Mouse (Mus musculus): ENCODE data around the gene Gm13288. TPM values are rescaled to one million over a fixed set of nuclear protein-coding genes. Genes with fewer than 3 reads are reported as not detected.

Gene Gm13288
- polyA plus RNA-seq, 1 experiment, result not detected

GRCm38 (mm10) chr4:88840058-88840457 lies 34.7 kb downstream of the Gm13288 start:
- no peak for DNase-seq (ENCODE audit: low read depth)
- TF ChIP-seq POLR2A (IDR thresholded peaks at IDR 0.05; ENCODE audit: borderline replicate concordance, extremely low read depth, insufficient read depth, insufficient read length, poor library complexity, severe bottlenecking) (no peak), CTCF (IDR thresholded peaks at IDR 0.05; ENCODE audit: borderline replicate concordance, extremely low read depth, insufficient read depth, insufficient read length) (no peak)

GRCm38 (mm10) chr4:88841438-88841911 lies 36.1 kb downstream of the Gm13288 start, which contains the start of gene Ifna4:
TSS of gene Ifna4 (plus strand) at chr4:88841861.
- TF ChIP-seq CTCF (IDR thresholded peaks at IDR 0.05; ENCODE audit: borderline replicate concordance, extremely low read depth, insufficient read depth, insufficient read length), result no peak
- no peak for TF ChIP-seq POLR2A (IDR thresholded peaks at IDR 0.05; ENCODE audit: borderline replicate concordance, extremely low read depth, insufficient read depth, insufficient read length, poor library complexity, severe bottlenecking)

GRCm38 (mm10) chr4:88845334-88845733 lies 40.0 kb downstream of the Gm13288 start:
- TF ChIP-seq POLR2A (IDR thresholded peaks at IDR 0.05; ENCODE audit: borderline replicate concordance, extremely low read depth, insufficient read depth, insufficient read length, poor library complexity, severe bottlenecking), result no peak
- peak; percentile 6; the same call in 1 of the 2 replicates for TF ChIP-seq CTCF (IDR thresholded peaks at IDR 0.05; ENCODE audit: borderline replicate concordance, extremely low read depth, insufficient read depth, insufficient read length)
- DNase-seq (ENCODE audit: low read depth), result no peak

More at GRCm38 (mm10) chr4:88841438-88841911, 36.1 kb downstream of the Gm13288 start, which contains the start of gene Ifna4:
- DNase-seq (ENCODE audit: low read depth), result no peak

- TF ChIP-seq POLR2A (IDR thresholded peaks at IDR 0.05; ENCODE audit: borderline replicate concordance, extremely low read depth, insufficient read depth, insufficient read length, poor library complexity, severe bottlenecking) (no peak), CTCF (IDR thresholded peaks at IDR 0.05; ENCODE audit: borderline replicate concordance, extremely low read depth, insufficient read depth, insufficient read length) (no peak)
- DNase-seq (ENCODE audit: low read depth), result no peak
Measured at GRCm38 (mm10) chr4:88849698-88850097, 44.4 kb downstream of the Gm13288 start, which contains the start of gene Ifna1. TSS of gene Ifna1 (plus strand) at chr4:88850087.

GRCm38 (mm10) chr4:88851026-88851763 lies 45.9 kb downstream of the Gm13288 start:
- TF ChIP-seq POLR2A (IDR thresholded peaks at IDR 0.05; ENCODE audit: borderline replicate concordance, extremely low read depth, insufficient read depth, insufficient read length, poor library complexity, severe bottlenecking) (no peak), CTCF (IDR thresholded peaks at IDR 0.05; ENCODE audit: borderline replicate concordance, extremely low read depth, insufficient read depth, insufficient read length) (no peak)
- peak; percentile 83 for DNase-seq (ENCODE audit: low read depth)

Other genes with a start within 250 kb of the Gm13288 start
- not detected in 2 replicates for gene Ifna15, start 247.3 kb upstream of the Gm13288 start, polyA plus RNA-seq (2012; rRNA removed)
- gene Ifna14, start 233.7 kb upstream of the Gm13288 start, polyA plus RNA-seq (2012; rRNA removed), result not detected in 2 replicates
- not detected in 2 replicates for gene Ifna9, start 213.1 kb upstream of the Gm13288 start, polyA plus RNA-seq (2012; rRNA removed)
- gene Ifna12, start 202.2 kb upstream of the Gm13288 start, polyA plus RNA-seq (2012; rRNA removed), result not detected in 2 replicates
- not detected in 2 replicates for gene C87499, start 171.1 kb upstream of the Gm13288 start, polyA plus RNA-seq (2012; rRNA removed)
- not detected in 2 replicates for gene Ifna13, start 161.1 kb upstream of the Gm13288 start, polyA plus RNA-seq (2012; rRNA removed)
- not detected in 2 replicates for gene Ifna16, start 128.6 kb upstream of the Gm13288 start, polyA plus RNA-seq (2012; rRNA removed)
- not detected in 2 replicates for gene Ifna2, start 121.6 kb upstream of the Gm13288 start, polyA plus RNA-seq (2012; rRNA removed)
- gene Ifnab, start 114.2 kb upstream of the Gm13288 start, polyA plus RNA-seq (2012; rRNA removed), result not detected in 2 replicates
- gene Gm26566, start 83.7 kb upstream of the Gm13288 start, polyA plus RNA-seq (2012; rRNA removed), result 1.2 and 2.4 TPM in 2 replicates
- gene Klhl9, start 83.1 kb upstream of the Gm13288 start, polyA plus RNA-seq (2012; rRNA removed), result 45.5 and 69.0 TPM in 2 replicates
- gene Gm13271, start 50.7 kb upstream of the Gm13288 start, polyA plus RNA-seq (2012; rRNA removed), result not detected in 2 replicates
- not detected in 2 replicates for gene Gm13283, start 45.4 kb upstream of the Gm13288 start, polyA plus RNA-seq (2012; rRNA removed)
- not detected in 2 replicates for gene Gm13290, start 31.7 kb upstream of the Gm13288 start, polyA plus RNA-seq (2012; rRNA removed)
- not detected in 2 replicates for gene Gm13289, start 28.6 kb upstream of the Gm13288 start, polyA plus RNA-seq (2012; rRNA removed)
- 0.11 TPM in 1 of 2 replicates, not detected in the other for gene Gm13272, start 25.7 kb upstream of the Gm13288 start, polyA plus RNA-seq (2012; rRNA removed)
- gene Ifnz, start 23.4 kb upstream of the Gm13288 start, polyA plus RNA-seq (2012; rRNA removed), result not detected in 2 replicates
- gene Gm13276, start 19.8 kb upstream of the Gm13288 start, polyA plus RNA-seq (2012; rRNA removed), result not detected in 2 replicates
- gene Gm13277, start 16.9 kb upstream of the Gm13288 start, polyA plus RNA-seq (2012; rRNA removed), result not detected in 2 replicates
- gene Gm13278, start 14.0 kb upstream of the Gm13288 start, polyA plus RNA-seq (2012; rRNA removed), result not detected in 2 replicates
- not detected in 2 replicates for gene Gm13275, start 11.0 kb upstream of the Gm13288 start, polyA plus RNA-seq (2012; rRNA removed)
- gene Gm13279, start 8.1 kb upstream of the Gm13288 start, polyA plus RNA-seq (2012; rRNA removed), result not detected in 2 replicates
- gene Gm13285, start 5.9 kb upstream of the Gm13288 start, polyA plus RNA-seq (2012; rRNA removed), result not detected in 2 replicates
- not detected in 2 replicates for gene Gm13287, start 2.3 kb upstream of the Gm13288 start, polyA plus RNA-seq (2012; rRNA removed)
- gene Ifna7, start 10.7 kb downstream of the Gm13288 start, polyA plus RNA-seq (2012; rRNA removed), result 0.15 TPM in 1 of 2 replicates, not detected in the other
- gene Ifna11, start 14.4 kb downstream of the Gm13288 start, polyA plus RNA-seq (2012; rRNA removed), result not detected in 2 replicates
- not detected in 2 replicates for gene Ifna6, start 21.9 kb downstream of the Gm13288 start, polyA plus RNA-seq (2012; rRNA removed)
- not detected in 2 replicates for gene Ifna5, start 30.0 kb downstream of the Gm13288 start, polyA plus RNA-seq (2012; rRNA removed)
- gene Ifna4, start 36.3 kb downstream of the Gm13288 start, polyA plus RNA-seq (2012; rRNA removed), result not detected in 2 replicates
- gene Ifna1, start 44.6 kb downstream of the Gm13288 start, polyA plus RNA-seq (2012; rRNA removed), result not detected in 2 replicates
- not detected in 2 replicates for gene Ifne, start 74.7 kb downstream of the Gm13288 start, polyA plus RNA-seq (2012; rRNA removed)

Measured in brain, embryonic 14.5 days (tissue).